Mouse (Mus musculus) liver, embryonic 14.5 days (tissue): ENCODE data around the gene Il1f10.

Source experiments
- CTCF ChIP-seq: IDR thresholded peaks from 2 replicates; pipeline ENCODE4 v1.5.1; 2016; ENCODE audit warnings: antibody characterized with exemption, low read depth, control low read depth
- EP300 ChIP-seq: IDR thresholded peaks from 2 replicates; pipeline ENCODE4 v1.6.1; 2016; ENCODE audit warnings: antibody characterized with exemption, low read depth

DNA sequence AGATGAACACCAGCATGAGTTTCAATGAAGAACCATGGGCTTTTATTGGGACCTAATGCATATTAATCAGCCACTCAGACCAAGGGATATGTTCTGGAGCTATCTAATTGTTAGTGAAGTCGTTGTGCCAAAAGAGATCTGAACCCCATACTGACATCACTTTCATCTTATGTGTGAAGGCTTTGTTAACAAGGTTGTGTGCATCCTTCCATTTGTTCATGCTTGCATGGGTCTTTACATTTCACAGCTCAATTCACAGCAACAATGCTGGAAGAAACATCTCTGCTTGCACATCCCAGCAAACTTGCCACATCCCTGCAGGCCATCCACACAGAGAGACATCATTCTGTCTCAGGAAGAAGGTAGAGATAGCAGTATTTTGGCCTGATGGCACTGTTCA lies 15.8 kb upstream of the Il1f10 start:
- TF ChIP-seq CTCF (no peak), EP300 (no peak)
